Mouse (Mus musculus) adrenal gland, postnatal 10 days (tissue): ENCODE data around the gene Ctr9. TPM values are rescaled to one million over a fixed set of nuclear protein-coding genes. Genes with fewer than 3 reads are reported as not detected.

Experiments
- DNase-seq: peaks from one replicate; pipeline ENCODE4 v3.0.0; 2021; ENCODE audit warnings: mixed read lengths
- long read RNA-seq, 2 experiments: library from polyadenylated mRNA; stranded (forward); transcript quantifications; one replicate each; pipeline ENCODE4 v2.0.0; 2021
- total RNA-seq, 2 experiments: library from RNA; stranded (reverse); gene quantifications; 2 replicates each; pipeline ENCODE4 v1.2.3; 2021

Ctr9 gene
- total RNA-seq, result 10 to 100 TPM; 42.2 to 46.0 TPM
- long read RNA-seq, experiment 1, full-length matches to known transcripts, result 19 of 42 reads
- long read RNA-seq, experiment 1, partial matches to known transcripts, result 17 of 42 reads
- long read RNA-seq, experiment 1, other reads (novel, unspliced or antisense), result 6 of 42 reads
- long read RNA-seq, experiment 2, full-length matches to known transcripts, result 19 of 26 reads
- long read RNA-seq, experiment 2, partial matches to known transcripts, result 2 of 26 reads
- long read RNA-seq, experiment 2, other reads (novel, unspliced or antisense), result 5 of 26 reads

GRCm38 (mm10) chr7:111028281-111029045 is at the start of gene Ctr9:
Ctr9 (plus strand) TSS chr7:111028951.
- DNase-seq, result peak; percentile 97

GRCm38 (mm10) chr7:110981036-110981435 is 47.7 kb upstream of the Ctr9 start:
- DNase-seq, result no peak

GRCm38 (mm10) chr7:110982053-110982705 is 46.6 kb upstream of the Ctr9 start, which contains the start of gene Mrvi1:
Mrvi1 (minus strand) TSS chr7:110982461.
- peak; percentile 71 for DNase-seq

GRCm38 (mm10) chr7:110982764-110983163 is 46.0 kb upstream of the Ctr9 start:
- peak; percentile 76 for DNase-seq

GRCm38 (mm10) chr7:110983621-110984020 is 45.1 kb upstream of the Ctr9 start:
- no peak for DNase-seq

- peak; percentile 46 for DNase-seq
Measured at GRCm38 (mm10) chr7:110985581-110986265, 43.0 kb upstream of the Ctr9 start.

GRCm38 (mm10) chr7:110988081-110988480 is 40.7 kb upstream of the Ctr9 start:
- DNase-seq, result no peak

GRCm38 (mm10) chr7:110989286-110989879 is 39.4 kb upstream of the Ctr9 start:
- no peak for DNase-seq

- no peak for DNase-seq
Measured at GRCm38 (mm10) chr7:110990356-110991220, 38.2 kb upstream of the Ctr9 start.

- DNase-seq, result no peak
Measured at GRCm38 (mm10) chr7:110991221-110991494, 37.6 kb upstream of the Ctr9 start.

- no peak for DNase-seq
Measured at GRCm38 (mm10) chr7:110998887-110999827, 29.6 kb upstream of the Ctr9 start.

- no peak for DNase-seq
Measured at GRCm38 (mm10) chr7:111004136-111004840, 24.5 kb upstream of the Ctr9 start.

- no peak for DNase-seq
Measured at GRCm38 (mm10) chr7:111014039-111014605, 14.6 kb upstream of the Ctr9 start.

- DNase-seq, result peak; percentile 94
Measured at GRCm38 (mm10) chr7:111014893-111015292, 13.9 kb upstream of the Ctr9 start.

GRCm38 (mm10) chr7:111015731-111016130 is 13.0 kb upstream of the Ctr9 start:
- no peak for DNase-seq

GRCm38 (mm10) chr7:111016921-111017320 is 11.8 kb upstream of the Ctr9 start:
- DNase-seq, result no peak

GRCm38 (mm10) chr7:111020814-111021213 is 7.9 kb upstream of the Ctr9 start:
- DNase-seq, result no peak

- peak; percentile 11 for DNase-seq
Measured at GRCm38 (mm10) chr7:111024068-111024594, 4.6 kb upstream of the Ctr9 start.

GRCm38 (mm10) chr7:111024912-111025311 is 3.8 kb upstream of the Ctr9 start:
- DNase-seq, result no peak
